Mouse (Mus musculus) gastrocnemius, postnatal 25 days (tissue): ENCODE measurements around the gene Gm4763. TPM values are rescaled to one million over a fixed set of nuclear protein-coding genes. Genes with fewer than 3 reads are reported as not detected.

Experiments used
- total RNA-seq, 2 experiments: library from RNA; stranded (reverse); gene quantifications; 1 replicate in 1 of 2; 2 replicates in 1 of 2; pipeline ENCODE4 v1.2.3; 2021

Gene Gm4763
- total RNA-seq, 2 experiments from 2014 or later, result not detected

Other genes with a start within 250 kb of the Gm4763 start
- gene Cadm4, start 244.9 kb downstream of the Gm4763 start, total RNA-seq, result 1 to 10 TPM; 4.4 to 4.5 TPM
- 1 to 10 TPM; 4.0 TPM for gene Zfp428, start 219.9 kb downstream of the Gm4763 start, total RNA-seq
- gene AC161166.1, start 214.5 kb downstream of the Gm4763 start, total RNA-seq, result not detected
- 10 to 100 TPM; 12.3 to 13.0 TPM for gene Irgq, start 196.2 kb downstream of the Gm4763 start, total RNA-seq
- gene Pinlyp, start 180.8 kb downstream of the Gm4763 start, total RNA-seq, result not detected
- gene Xrcc1, start 180.6 kb downstream of the Gm4763 start, total RNA-seq, result 10 to 100 TPM; 15.8 to 17.5 TPM
- gene Ethe1, start 139.4 kb downstream of the Gm4763 start, total RNA-seq, result 10 to 100 TPM; 21.6 to 25.9 TPM
- gene Zfp575, start 139.3 kb downstream of the Gm4763 start, total RNA-seq, result under 1 TPM in 1 of 2 experiments, not detected in 1; 0.13 TPM
- gene Phldb3, start 116.1 kb downstream of the Gm4763 start, total RNA-seq, result under 1 TPM; 0.59 to 0.70 TPM
- not detected for gene Lypd3, start 90.4 kb downstream of the Gm4763 start, total RNA-seq
- not detected for gene Tex101, start 50.2 kb downstream of the Gm4763 start, total RNA-seq
- gene BC049730, start 17.7 kb downstream of the Gm4763 start, total RNA-seq, result not detected
- not detected for gene Cd177, start 33.4 kb upstream of the Gm4763 start, total RNA-seq
- gene Ceacam10, start 50.3 kb upstream of the Gm4763 start, total RNA-seq, result not detected
- gene Gm9844, start 135.3 kb upstream of the Gm4763 start, total RNA-seq, result not detected
- gene Lypd4, start 143.0 kb upstream of the Gm4763 start, total RNA-seq, result not detected
- gene Dmrtc2, start 143.1 kb upstream of the Gm4763 start, total RNA-seq, result not detected
- gene Rps19, start 157.5 kb upstream of the Gm4763 start, total RNA-seq, result 100 to 1,000 TPM; 300 to 345 TPM
- gene Cd79a, start 170.5 kb upstream of the Gm4763 start, total RNA-seq, result under 1 TPM in 1 of 2 experiments, not detected in 1; 0.24 TPM
- gene Arhgef1, start 176.0 kb upstream of the Gm4763 start, total RNA-seq, result 10 to 100 TPM; 30.9 to 34.2 TPM
- gene Gm4881, start 217.6 kb upstream of the Gm4763 start, total RNA-seq, result not detected
- gene Rabac1, start 245.8 kb upstream of the Gm4763 start, total RNA-seq, result 100 to 1,000 TPM; 191 to 193 TPM